Mouse (Mus musculus): Measurements from ENCODE around the gene Zfp768.

GRCm38 (mm10) chr7:127390306-127390705, 44.9 kb upstream of the Zfp768 start:
- TF ChIP-seq POLR2A (IDR thresholded peaks at IDR 0.05; ENCODE audit: low read depth, low read length) (no peak), CTCF (IDR thresholded peaks at IDR 0.05; ENCODE audit: extremely low read depth, insufficient read depth, insufficient read length, insufficient replicate concordance) (no peak)

Data from spleen, adult 2 months (tissue).